14 mouse cellular contexts compared by ENCODE assay signal in genomic region chr12:68996740-68997139, GRCm38 (mm10).
A peak's percentile ranks its signal among the peaks of the same experiment; 100 is the strongest.
DNase-seq lines count a peak whose midpoint lies in the region; ATAC-seq lines count a peak whose summit lies in the region.
"Had no signal": no experiment of that assay in that cellular context is flagged by ENCODE, and none has a peak within 500 bp of the region (broad histone marks: within the 10 kb centered on the region; RNA-seq: fewer than 3 reads in every experiment).

No protein-coding gene starts in this region.

- no peaks in the 10 kb centered on the region for H3K4me1 ChIP-seq in midbrain, embryonic 11.5 days (ENCODE audit: control insufficient read depth, insufficient read depth, low read length)
- peaks cover 9% of the 10 kb centered on the region; the same call in 1 of the 2 replicates for H3K4me1 ChIP-seq in midbrain, embryonic 10.5 days
- peaks cover 18% of the 10 kb centered on the region for H3K4me1 ChIP-seq in hindbrain, embryonic 13.5 days (replicated peaks)
- H3K4me1 ChIP-seq in neural tube, embryonic 14.5 days (ENCODE audit: control insufficient read depth, insufficient read depth, low read length) = no peaks in the 10 kb centered on the region
- H3K4me1 ChIP-seq: embryonic facial prominence, embryonic 13.5 days; liver, embryonic 13.5 days had no signal

- peak; percentile 10 for DNase-seq in embryo, embryonic 11 days
- DNase-seq in embryo, embryonic 10 days (ENCODE audit: low spot score) = no peak
- DNase-seq in midbrain, embryonic 11.5 days (ENCODE audit: low spot score, missing footprints) = no peak
- no peak for DNase-seq in midbrain, embryonic 10.5 days (ENCODE audit: low spot score)
- no peak for DNase-seq in lung, postnatal 36 days
- DNase-seq in testis, postnatal 10 days (ENCODE audit: low spot score) = no peak
- DNase-seq: liver, embryonic 13.5 days; lung, postnatal 14 days; thymus, adult 18-20 months had no signal

- no peaks in the 10 kb centered on the region for H3K27me3 ChIP-seq in midbrain, embryonic 11.5 days (ENCODE audit: control insufficient read depth, insufficient read depth, low read length)
- H3K27me3 ChIP-seq in midbrain, embryonic 10.5 days (ENCODE audit: low read depth, poor library complexity, severe bottlenecking) = no peaks in the 10 kb centered on the region
- no peaks in the 10 kb centered on the region for H3K27me3 ChIP-seq in hindbrain, embryonic 13.5 days
- H3K27me3 ChIP-seq in neural tube, embryonic 14.5 days (ENCODE audit: control insufficient read depth, insufficient read depth, low read length) = no peaks in the 10 kb centered on the region
- H3K27me3 ChIP-seq: embryonic facial prominence, embryonic 13.5 days; liver, embryonic 13.5 days had no signal

- peak; percentile 77 for ATAC-seq in midbrain, embryonic 11.5 days (ENCODE audit: low FRiP score)
- peak; percentile 65 for ATAC-seq in hindbrain, embryonic 13.5 days (ENCODE audit: low FRiP score)
- ATAC-seq in neural tube, embryonic 14.5 days (ENCODE audit: low read depth) = no peak; the same call in 1 of the 2 replicates
- ATAC-seq: Patski had no signal

- no peak overlapping the region for H3K9ac ChIP-seq in midbrain, embryonic 11.5 days (ENCODE audit: low read length)
- no peak overlapping the region for H3K9ac ChIP-seq in hindbrain, embryonic 13.5 days
- H3K9ac ChIP-seq in neural tube, embryonic 14.5 days (replicated peaks; ENCODE audit: low read depth, low read length) = no peak overlapping the region
- H3K9ac ChIP-seq: embryonic facial prominence, embryonic 13.5 days; liver, embryonic 13.5 days had no signal

- no peaks in the 10 kb centered on the region for H3K36me3 ChIP-seq in midbrain, embryonic 11.5 days (ENCODE audit: control insufficient read depth, insufficient read depth, low read length)
- no peaks in the 10 kb centered on the region for H3K36me3 ChIP-seq in midbrain, embryonic 10.5 days
- H3K36me3 ChIP-seq in hindbrain, embryonic 13.5 days = no peaks in the 10 kb centered on the region
- no peaks in the 10 kb centered on the region for H3K36me3 ChIP-seq in neural tube, embryonic 14.5 days (ENCODE audit: control insufficient read depth, insufficient read depth, low read length)
- H3K36me3 ChIP-seq: embryonic facial prominence, embryonic 13.5 days; liver, embryonic 13.5 days had no signal

- no peak overlapping the region; the same call in 1 of the 2 replicates for H3K27ac ChIP-seq in midbrain, embryonic 11.5 days (ENCODE audit: low read depth, low read length)
- H3K27ac ChIP-seq in midbrain, embryonic 10.5 days (replicated peaks) = no peak overlapping the region
- H3K27ac ChIP-seq in hindbrain, embryonic 13.5 days = peak overlapping the region; percentile 75
- peak overlapping the region; percentile 44; the same call in 1 of the 2 replicates for H3K27ac ChIP-seq in neural tube, embryonic 14.5 days (ENCODE audit: low read depth, low read length)
- H3K27ac ChIP-seq: embryonic facial prominence, embryonic 13.5 days; liver, embryonic 13.5 days had no signal

- H3K4me3 ChIP-seq in midbrain, embryonic 11.5 days (ENCODE audit: low read depth, low read length) = no peak overlapping the region
- no peak overlapping the region for H3K4me3 ChIP-seq in midbrain, embryonic 10.5 days
- H3K4me3 ChIP-seq in hindbrain, embryonic 13.5 days = peak overlapping the region; percentile 23
- H3K4me3 ChIP-seq in neural tube, embryonic 14.5 days (ENCODE audit: low read depth, low read length) = no peak overlapping the region
- H3K4me3 ChIP-seq: embryonic facial prominence, embryonic 13.5 days; liver, embryonic 13.5 days; myocyte had no signal

- 38% methylated on average over 12 of the region's 12 CpGs for WGBS in midbrain, embryonic 11.5 days
- 66% methylated on average over 12 of the region's 12 CpGs for WGBS in midbrain, embryonic 10.5 days
- WGBS in hindbrain, embryonic 13.5 days = 41% methylated on average over 12 of the region's 12 CpGs
- 45% methylated on average over 12 of the region's 12 CpGs for WGBS in neural tube, embryonic 14.5 days

- H3K9me3 ChIP-seq in midbrain, embryonic 11.5 days (ENCODE audit: control insufficient read depth, low read length) = no peaks in the 10 kb centered on the region
- no peaks in the 10 kb centered on the region for H3K9me3 ChIP-seq in midbrain, embryonic 10.5 days (replicated peaks)
- no peaks in the 10 kb centered on the region for H3K9me3 ChIP-seq in hindbrain, embryonic 13.5 days
- no peaks in the 10 kb centered on the region for H3K9me3 ChIP-seq in neural tube, embryonic 14.5 days (ENCODE audit: control insufficient read depth, low read length)
- H3K9me3 ChIP-seq: embryonic facial prominence, embryonic 13.5 days; liver, embryonic 13.5 days had no signal

- H3K4me2 ChIP-seq in midbrain, embryonic 11.5 days = no peak overlapping the region
- H3K4me2 ChIP-seq in hindbrain, embryonic 13.5 days = peak overlapping the region; percentile 40
- no peak overlapping the region for H3K4me2 ChIP-seq in neural tube, embryonic 14.5 days (ENCODE audit: low read depth, low read length)
- H3K4me2 ChIP-seq: embryonic facial prominence, embryonic 13.5 days; liver, embryonic 13.5 days had no signal

Comparison
In these comparisons a context has a peak if more than half of its experiments do, and no peak if none do; other contexts are left out.
1. H3K27ac ChIP-seq: peak in hindbrain, embryonic 13.5 days (single experiment) and neural tube, embryonic 14.5 days (single experiment); none in midbrain, embryonic 11.5 days (single experiment) and midbrain, embryonic 10.5 days (single experiment).